Mouse (Mus musculus): ENCODE measurements around the gene Map1a. TPM values are rescaled to one million over a fixed set of nuclear protein-coding genes. Genes with fewer than 3 reads are reported as not detected.
A peak's percentile ranks its signal among the peaks of the same experiment; 100 is the strongest.

The Map1a gene
- polyA plus RNA-seq, 2 experiments, result 7.1 to 7.8 TPM

DNA sequence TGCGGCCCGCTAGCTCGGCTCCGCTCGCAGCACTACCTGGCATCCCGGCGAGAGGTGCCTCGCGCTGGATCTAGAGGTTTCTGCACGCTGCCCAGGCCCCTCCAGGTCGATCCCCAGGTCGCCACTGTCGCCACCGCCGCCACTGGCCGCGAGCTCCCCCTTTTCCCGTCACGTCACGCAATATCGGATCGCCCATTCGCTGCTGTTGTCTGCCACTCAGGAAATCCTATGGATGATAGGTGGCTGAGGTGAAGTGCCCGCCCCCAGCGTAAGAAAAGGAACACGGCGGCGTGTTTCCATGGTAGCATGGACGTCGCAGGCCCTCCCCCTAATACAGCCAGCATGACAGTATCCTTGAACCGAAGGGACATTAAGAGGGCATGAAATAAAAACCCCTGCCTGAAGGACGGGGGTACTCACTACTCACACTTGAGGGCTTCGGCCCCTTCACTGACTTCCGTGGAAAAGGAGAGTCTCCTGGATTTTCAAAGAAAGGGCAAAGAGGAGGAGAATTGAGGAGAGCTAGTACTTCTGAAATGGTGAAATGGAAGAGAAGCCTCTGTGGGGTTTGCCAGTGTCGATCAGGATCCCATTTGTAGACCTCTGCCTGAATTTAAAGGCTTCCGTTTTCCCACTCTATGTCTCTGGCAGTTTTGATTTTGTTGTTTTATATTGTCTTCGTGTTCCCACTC is 18.0 kb upstream of the Map1a start, which contains the start of gene Trp53bp1:
TSS of gene Trp53bp1 (minus strand) at position 172 of the 692 bp plus-strand sequence.
- ATAC-seq (ENCODE audit: low FRiP score, low read depth), result peak; percentile 99
- no peaks in the 10 kb centered on the region for H3K9me3 ChIP-seq (ENCODE audit: control insufficient read depth, low read length)
- H3K27ac ChIP-seq (replicated peaks; ENCODE audit: low read depth, low read length), result peak within 1 kb of the TSS; percentile 68
- H3K36me3 ChIP-seq (ENCODE audit: control insufficient read depth, insufficient read depth, low read length), result peaks cover 36% of the 10 kb centered on the region
- H3K4me1 ChIP-seq (ENCODE audit: control insufficient read depth, insufficient read depth, low read length), result peaks cover 5% of the 10 kb centered on the region; the same call in 1 of the 2 replicates
- TF ChIP-seq POLR2A (IDR thresholded peaks at IDR 0.05; ENCODE audit: borderline replicate concordance, extremely low read depth, insufficient read depth, insufficient read length), result peak; percentile 62; the same call in 1 of the 2 replicates
- WGBS, result 1% methylated on average over 26 of the region's 37 CpGs
- DNase-seq (ENCODE audit: low spot score), result peak; percentile 95
- H3K4me2 ChIP-seq (replicated peaks; ENCODE audit: low read depth, low read length, severe bottlenecking), result peak within 1 kb of the TSS; percentile 56
- no peaks in the 10 kb centered on the region for H3K27me3 ChIP-seq (ENCODE audit: control insufficient read depth, insufficient read depth, low read length)
- H3K4me3 ChIP-seq (replicated peaks; ENCODE audit: low read length), result peak within 1 kb of the TSS; percentile 59
- peak within 1 kb of the TSS; percentile 66 for H3K9ac ChIP-seq (ENCODE audit: low read depth, low read length, severe bottlenecking)

DNA sequence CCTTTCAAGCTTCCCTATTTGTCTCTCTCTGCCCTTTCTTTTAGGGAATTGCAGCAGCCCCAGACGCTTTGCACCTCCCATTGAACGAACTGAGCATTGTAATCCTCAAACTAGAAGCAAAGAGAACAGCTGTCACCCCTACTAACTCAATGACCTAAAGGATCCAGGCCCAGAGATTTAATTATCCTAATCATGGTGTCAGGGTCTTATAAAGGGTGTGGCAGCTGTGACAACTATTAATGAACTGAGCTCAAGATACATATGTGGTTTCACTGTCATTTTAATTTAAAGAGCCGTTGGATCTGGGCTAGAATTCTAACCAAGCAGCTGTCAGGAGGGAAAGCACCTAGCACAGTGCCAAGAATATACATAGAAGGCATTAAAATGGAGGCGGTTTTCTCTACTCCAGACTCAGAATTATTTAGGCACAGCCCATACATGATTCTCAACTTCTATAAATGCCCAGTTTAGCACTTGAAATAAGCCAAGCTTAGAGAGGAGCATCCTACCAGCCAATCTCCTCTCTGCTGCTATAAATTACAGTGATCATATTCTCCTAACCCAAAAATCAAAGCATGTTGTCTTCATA is 17.4 kb upstream of the Map1a start:
- ATAC-seq (ENCODE audit: low FRiP score, low read depth) (no peak), DNase-seq (ENCODE audit: low spot score) (no peak)
- WGBS, result 23% methylated on average over 4 of the region's 4 CpGs
- Histone ChIP-seq H3K9me3 (ENCODE audit: control insufficient read depth, low read length) (no peaks in the 10 kb centered on the region), H3K27me3 (ENCODE audit: control insufficient read depth, insufficient read depth, low read length) (no peaks in the 10 kb centered on the region), H3K4me3 (replicated peaks; ENCODE audit: low read length) (peak overlapping the region; percentile 59; the same call in 1 of the 2 replicates), H3K36me3 (ENCODE audit: control insufficient read depth, insufficient read depth, low read length) (peaks cover 32% of the 10 kb centered on the region), H3K4me2 (replicated peaks; ENCODE audit: low read depth, low read length, severe bottlenecking) (peak overlapping the region; percentile 55), H3K4me1 (ENCODE audit: control insufficient read depth, insufficient read depth, low read length) (peaks cover 5% of the 10 kb centered on the region; the same call in 1 of the 2 replicates), H3K9ac (ENCODE audit: low read depth, low read length, severe bottlenecking) (no peak overlapping the region; the same call in 1 of the 2 replicates), H3K27ac (replicated peaks; ENCODE audit: low read depth, low read length) (no peak overlapping the region)
- TF ChIP-seq POLR2A (IDR thresholded peaks at IDR 0.05; ENCODE audit: borderline replicate concordance, extremely low read depth, insufficient read depth, insufficient read length), result no peak

DNA sequence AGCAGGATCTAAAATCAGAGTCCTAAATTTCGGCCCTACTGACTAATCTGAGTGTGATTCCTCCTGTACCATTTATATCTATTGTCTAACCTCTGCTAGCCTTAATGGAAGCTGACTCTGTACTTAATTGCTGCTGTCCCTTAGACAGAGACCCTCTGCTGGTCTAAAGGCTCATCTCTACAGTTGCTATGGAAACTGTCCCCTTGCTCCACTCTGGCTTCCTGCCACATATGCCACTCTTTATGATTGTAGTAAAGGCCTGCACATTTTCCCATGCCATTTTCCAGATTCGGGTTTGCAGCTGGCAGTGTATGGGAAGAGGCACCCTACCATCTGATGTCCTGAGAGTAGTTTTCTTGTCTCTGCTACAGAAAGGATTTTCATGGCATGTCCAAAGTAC is 1.6 kb upstream of the Map1a start:
- Histone ChIP-seq H3K27me3 (ENCODE audit: control insufficient read depth, insufficient read depth, low read length) (peaks cover 8% of the 10 kb centered on the region; the same call in 1 of the 2 replicates), H3K36me3 (ENCODE audit: control insufficient read depth, insufficient read depth, low read length) (no peaks in the 10 kb centered on the region), H3K27ac (replicated peaks; ENCODE audit: low read depth, low read length) (no peak overlapping the region), H3K9ac (ENCODE audit: low read depth, low read length, severe bottlenecking) (no peak overlapping the region), H3K4me1 (ENCODE audit: control insufficient read depth, insufficient read depth, low read length) (peaks cover 4% of the 10 kb centered on the region; the same call in 1 of the 2 replicates), H3K9me3 (ENCODE audit: control insufficient read depth, low read length) (no peaks in the 10 kb centered on the region), H3K4me3 (replicated peaks; ENCODE audit: low read length) (no peak overlapping the region), H3K4me2 (replicated peaks; ENCODE audit: low read depth, low read length, severe bottlenecking) (no peak overlapping the region)
- no peak for ATAC-seq (ENCODE audit: low FRiP score, low read depth)
- no peak for DNase-seq (ENCODE audit: low spot score)
- TF ChIP-seq POLR2A (IDR thresholded peaks at IDR 0.05; ENCODE audit: borderline replicate concordance, extremely low read depth, insufficient read depth, insufficient read length), result no peak
- 77% methylated on average over 2 of the region's 2 CpGs for WGBS

DNA sequence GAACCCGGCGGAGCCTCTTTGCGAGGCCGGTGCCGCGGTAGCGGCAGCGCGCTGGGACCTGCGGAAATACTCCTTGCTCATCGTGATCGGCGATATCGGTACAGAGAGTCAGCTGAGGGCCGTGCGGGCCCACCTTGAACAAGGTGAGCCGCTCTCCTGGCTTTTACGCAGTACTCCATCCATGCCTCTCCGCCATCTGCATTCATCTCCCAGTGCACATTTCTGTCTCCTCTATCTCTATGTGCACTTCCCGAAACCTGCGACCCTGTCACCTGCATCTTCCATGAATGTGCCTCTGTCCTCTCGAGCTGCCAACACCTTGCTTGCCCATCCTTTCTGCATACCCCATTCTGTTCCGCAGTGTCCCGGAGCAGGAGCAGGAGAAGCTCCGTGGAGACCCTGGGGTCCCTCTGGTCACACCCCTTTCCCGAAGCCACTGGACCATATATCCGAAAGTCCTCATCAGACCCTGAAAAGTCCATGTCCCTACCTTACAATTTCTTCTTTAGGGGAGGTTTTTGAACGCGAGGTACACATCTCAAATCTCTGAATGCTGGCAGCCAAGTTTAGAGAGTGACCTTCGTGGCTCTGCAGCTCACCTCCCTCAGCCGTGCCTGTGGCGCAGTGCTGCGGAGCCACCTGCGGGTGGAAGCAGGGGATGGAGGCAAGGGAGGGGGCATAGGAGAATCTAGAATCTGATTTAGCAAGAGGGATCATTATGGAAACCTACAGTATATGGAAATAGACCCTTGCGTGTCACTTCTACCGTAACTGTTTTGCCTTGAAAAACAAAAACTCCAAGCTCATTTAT is 535 bp downstream of the Map1a start:
- ATAC-seq (ENCODE audit: low FRiP score, low read depth) (peak; percentile 39; the same call in 1 of the 2 replicates), DNase-seq (ENCODE audit: low spot score) (no peak)
- Histone ChIP-seq H3K36me3 (ENCODE audit: control insufficient read depth, insufficient read depth, low read length) (no peaks in the 10 kb centered on the region), H3K4me1 (ENCODE audit: control insufficient read depth, insufficient read depth, low read length) (peaks cover 12% of the 10 kb centered on the region), H3K9me3 (ENCODE audit: control insufficient read depth, low read length) (no peaks in the 10 kb centered on the region), H3K4me2 (replicated peaks; ENCODE audit: low read depth, low read length, severe bottlenecking) (peak overlapping the region; percentile 76), H3K4me3 (replicated peaks; ENCODE audit: low read length) (peak overlapping the region; percentile 48), H3K9ac (ENCODE audit: low read depth, low read length, severe bottlenecking) (0 out of 2 replicates have a peak overlapping the region, but pooled peaks have one; percentile 1), H3K27ac (replicated peaks; ENCODE audit: low read depth, low read length) (no peak overlapping the region), H3K27me3 (ENCODE audit: control insufficient read depth, insufficient read depth, low read length) (peaks cover 8% of the 10 kb centered on the region; the same call in 1 of the 2 replicates)
- WGBS, result 5% methylated on average over 35 of the region's 36 CpGs
- no peak for TF ChIP-seq POLR2A (IDR thresholded peaks at IDR 0.05; ENCODE audit: borderline replicate concordance, extremely low read depth, insufficient read depth, insufficient read length)

Data from limb, embryonic 14.5 days (tissue).